Mouse (Mus musculus) heart, embryonic 11.5 days (tissue): ENCODE measurements around the gene Pipox. TPM values are rescaled to one million over a fixed set of nuclear protein-coding genes. Genes with fewer than 3 reads are reported as not detected.

Experiments
- ATAC-seq: fragments of 200-750 bp; cut with Nextera tagmentation; replicated peaks from 2 replicates; pipeline ENCODE4 v1.8.0; 2017; ENCODE audit warnings: moderate library complexity; ENCODE audit not compliant: insufficient number of reproducible peaks, low FRiP score, low TSS enrichment
- H3K27ac ChIP-seq: fragments of 300-500 bp; sonication (generic); 2 replicates; pipeline ENCODE4 v1.5.1; 2014; ENCODE audit warnings: mild to moderate bottlenecking, low read depth, low read length
- H3K27me3 ChIP-seq: fragments of 300-500 bp; sonication (generic); 2 replicates; pipeline ENCODE4 v1.6.1; 2014; ENCODE audit warnings: mild to moderate bottlenecking, low read length, mixed read lengths; ENCODE audit not compliant: control insufficient read depth, insufficient read depth
- H3K36me3 ChIP-seq: fragments of 300-500 bp; sonication (generic); 2 replicates; pipeline ENCODE4 v1.6.1; 2014; ENCODE audit warnings: mild to moderate bottlenecking, low read length, moderate library complexity, mixed read lengths; ENCODE audit not compliant: control insufficient read depth, insufficient read depth
- H3K4me1 ChIP-seq: fragments of 300-500 bp; sonication (generic); 2 replicates; pipeline ENCODE4 v1.6.1; 2014; ENCODE audit warnings: low read length; ENCODE audit not compliant: control insufficient read depth, insufficient read depth
- H3K4me2 ChIP-seq: fragments of 300-500 bp; sonication (generic); 2 replicates; pipeline ENCODE4 v1.6.1; 2014; ENCODE audit warnings: mild to moderate bottlenecking, moderate library complexity
- H3K4me3 ChIP-seq: fragments of 300-500 bp; sonication (generic); 2 replicates; pipeline ENCODE4 v1.5.1; 2014; ENCODE audit warnings: low read depth, low read length
- H3K9ac ChIP-seq: fragments of 300-500 bp; sonication (generic); 2 replicates; pipeline ENCODE4 v1.6.1; 2014; ENCODE audit warnings: mild to moderate bottlenecking, low read depth, low read length, moderate library complexity
- H3K9me3 ChIP-seq: fragments of 300-500 bp; sonication (generic); replicated peaks from 2 replicates; pipeline ENCODE4 v1.6.1; 2016; ENCODE audit warnings: low read length; ENCODE audit not compliant: control insufficient read depth
- WGBS: fragments of 180-500 bp; shearing (Covaris S2); extraction: QIAGEN DNeasy Blood & Tissue Kit; methylation state at CpG from one replicate; pipeline ENCODE4 v1.1.7; 2014; ENCODE audit not compliant: insufficient replicate concordance; 5-methylcytosine and 5-hydroxymethylcytosine counted together
- polyA plus RNA-seq: library from polyadenylated mRNA; unstranded; fragments of >200 nt; fragmentation: Nextera tagmentation; extraction: Ambion mirVana; gene quantifications from 2 replicates; pipeline ENCODE4 v1.2.1, GENCODE M21; 2014

Pipox gene
- polyA plus RNA-seq, 1 experiment from 2014 or later = 2.4 TPM

DNA sequence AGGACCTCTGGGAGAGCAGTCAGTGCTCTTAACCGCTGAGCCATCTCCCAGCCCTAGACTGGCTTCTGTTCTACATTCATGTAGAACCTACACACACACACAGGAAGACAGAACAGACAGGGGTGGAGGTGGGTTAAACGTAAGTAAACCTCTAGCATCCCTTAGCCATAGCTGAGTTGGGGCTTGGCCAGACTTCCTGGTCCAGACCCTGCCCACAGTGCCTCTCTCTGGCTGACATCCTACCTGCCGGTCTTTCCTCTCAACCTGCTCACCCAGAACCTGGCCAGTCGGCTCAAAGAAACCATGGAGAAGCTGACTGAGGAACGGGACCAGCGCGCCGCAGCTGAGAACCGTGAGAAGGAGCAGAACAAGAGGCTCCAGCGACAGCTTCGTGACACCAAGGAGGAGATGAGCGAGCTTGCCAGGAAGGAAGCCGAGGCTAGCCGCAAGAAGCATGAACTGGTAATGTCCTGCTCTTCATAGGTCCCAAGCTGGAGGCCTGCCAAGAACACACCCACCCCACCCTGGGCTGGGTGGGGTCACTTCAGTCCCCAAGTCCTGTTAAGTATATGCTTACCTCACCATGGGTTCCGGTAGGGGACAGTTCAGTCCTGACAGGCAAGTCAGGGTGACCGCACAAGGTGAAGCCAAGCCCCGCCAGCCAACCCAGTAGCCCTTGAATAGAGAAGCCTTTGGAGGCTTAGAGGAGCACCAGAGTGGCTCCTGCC lies 40.8 kb downstream of the Pipox start:
- H3K4me1 ChIP-seq = peaks cover 4% of the 10 kb centered on the region; the same call in 1 of the 2 replicates
- no peak for ATAC-seq
- no peaks in the 10 kb centered on the region for H3K9me3 ChIP-seq
- H3K4me2 ChIP-seq = no peak overlapping the region
- H3K9ac ChIP-seq = no peak overlapping the region
- H3K4me3 ChIP-seq = no peak overlapping the region
- peaks cover 30% of the 10 kb centered on the region for H3K36me3 ChIP-seq
- 90% methylated on average over 17 of the region's 17 CpGs for WGBS
- H3K27me3 ChIP-seq = no peaks in the 10 kb centered on the region
- H3K27ac ChIP-seq = no peak overlapping the region

DNA sequence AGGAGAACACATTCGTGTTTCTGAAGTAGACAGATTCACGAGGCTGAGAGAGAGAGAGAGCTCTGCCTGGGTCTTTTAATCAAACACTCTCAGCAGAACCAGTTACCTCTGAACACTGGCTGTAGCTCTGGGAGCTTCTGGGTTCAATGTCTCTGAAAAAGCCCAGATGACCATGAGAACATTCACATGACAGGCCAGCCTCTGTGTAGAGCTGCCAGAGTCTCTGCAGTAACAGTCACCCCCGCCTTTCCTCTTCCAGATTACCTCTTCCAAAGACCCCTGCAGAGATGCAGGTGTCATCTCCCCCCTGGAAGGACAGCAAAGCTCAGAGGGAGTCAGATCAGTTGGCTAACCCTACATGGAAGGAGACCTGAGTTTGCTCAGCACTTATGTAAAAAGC lies 41.7 kb downstream of the Pipox start:
- WGBS = 57% methylated on average over 3 of the region's 3 CpGs
- ATAC-seq = no peak
- Histone ChIP-seq H3K4me1 (peaks cover 4% of the 10 kb centered on the region), H3K27me3 (no peaks in the 10 kb centered on the region), H3K9ac (no peak overlapping the region), H3K9me3 (no peaks in the 10 kb centered on the region), H3K4me3 (no peak overlapping the region), H3K36me3 (peaks cover 34% of the 10 kb centered on the region), H3K27ac (no peak overlapping the region), H3K4me2 (no peak overlapping the region)

DNA sequence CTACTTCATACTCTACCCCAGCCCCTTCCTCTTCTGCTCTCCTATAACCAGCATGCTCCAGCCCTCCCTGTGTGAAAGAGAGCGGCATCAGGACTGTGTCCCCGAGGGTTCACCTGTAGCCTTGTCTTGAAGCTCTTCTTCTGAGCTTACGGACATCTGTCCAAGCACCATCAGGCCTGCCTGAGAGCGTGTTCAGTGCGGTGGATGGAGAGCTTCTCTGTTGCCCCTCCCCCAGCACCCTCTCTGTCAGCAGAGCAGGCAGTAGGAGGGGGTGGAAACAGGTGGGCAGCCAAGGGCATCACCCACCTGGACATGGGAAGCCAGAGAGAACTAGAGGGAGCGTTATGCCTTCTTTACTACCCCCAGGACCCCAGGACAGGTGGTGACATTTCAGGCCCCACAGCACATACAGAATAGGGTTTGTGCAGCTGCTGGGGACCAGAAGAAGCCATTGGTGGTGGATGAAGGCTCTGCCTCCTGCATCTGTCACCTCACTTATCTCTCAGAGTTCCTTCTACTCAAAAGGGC lies 42.3 kb downstream of the Pipox start:
- Histone ChIP-seq H3K4me3 (no peak overlapping the region), H3K9ac (no peak overlapping the region), H3K27ac (no peak overlapping the region), H3K4me2 (no peak overlapping the region), H3K36me3 (peaks cover 39% of the 10 kb centered on the region), H3K9me3 (no peaks in the 10 kb centered on the region), H3K4me1 (peaks cover 4% of the 10 kb centered on the region), H3K27me3 (no peaks in the 10 kb centered on the region)
- 68% methylated on average over 6 of the region's 6 CpGs for WGBS
- no peak for ATAC-seq

DNA sequence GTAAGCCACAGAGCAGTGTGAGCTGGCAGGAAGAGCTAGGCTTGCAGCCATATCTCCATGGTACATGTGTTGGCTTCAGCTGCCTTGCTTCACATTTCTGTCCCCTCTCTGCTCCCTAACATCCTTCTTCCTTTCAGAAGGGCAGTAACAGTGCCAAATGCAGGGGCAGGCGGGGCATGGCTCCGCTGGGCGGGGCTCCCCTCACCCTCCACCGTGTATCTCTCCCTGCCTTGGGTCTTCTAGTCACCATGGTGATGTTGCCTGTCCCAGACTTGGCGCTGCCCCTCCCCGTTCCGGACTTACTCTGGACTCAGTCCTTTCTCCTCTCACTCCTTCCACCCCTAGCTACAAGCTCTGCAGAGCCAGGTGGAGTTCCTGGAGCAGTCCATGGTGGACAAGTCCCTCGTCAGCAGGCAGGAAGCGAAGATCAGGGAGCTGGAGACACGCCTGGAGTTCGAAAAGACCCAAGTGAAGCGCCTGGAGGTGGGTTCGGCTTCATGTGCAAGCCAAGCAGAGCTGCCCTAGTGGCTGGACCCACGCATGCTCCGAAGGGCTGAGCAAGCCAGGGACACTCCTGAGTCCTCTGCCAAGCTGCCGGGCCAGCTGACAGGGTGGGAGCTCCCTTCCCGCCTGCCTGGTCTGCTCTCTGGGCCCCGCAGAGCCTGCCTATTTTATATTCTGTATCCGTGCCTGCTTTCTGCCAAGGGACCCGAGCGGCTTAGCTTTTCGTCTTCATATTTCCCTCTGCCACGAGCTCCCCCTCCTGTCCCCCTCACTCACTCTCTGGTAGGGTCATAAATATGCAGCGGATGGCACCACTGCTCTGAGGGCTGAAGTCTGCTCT lies 43.3 kb downstream of the Pipox start:
- Histone ChIP-seq H3K9me3 (no peaks in the 10 kb centered on the region), H3K4me3 (no peak overlapping the region), H3K27me3 (no peaks in the 10 kb centered on the region), H3K4me1 (peaks cover 4% of the 10 kb centered on the region), H3K4me2 (no peak overlapping the region), H3K9ac (no peak overlapping the region), H3K36me3 (peaks cover 41% of the 10 kb centered on the region), H3K27ac (no peak overlapping the region)
- no peak for ATAC-seq
- WGBS = 56% methylated on average over 24 of the region's 24 CpGs

DNA sequence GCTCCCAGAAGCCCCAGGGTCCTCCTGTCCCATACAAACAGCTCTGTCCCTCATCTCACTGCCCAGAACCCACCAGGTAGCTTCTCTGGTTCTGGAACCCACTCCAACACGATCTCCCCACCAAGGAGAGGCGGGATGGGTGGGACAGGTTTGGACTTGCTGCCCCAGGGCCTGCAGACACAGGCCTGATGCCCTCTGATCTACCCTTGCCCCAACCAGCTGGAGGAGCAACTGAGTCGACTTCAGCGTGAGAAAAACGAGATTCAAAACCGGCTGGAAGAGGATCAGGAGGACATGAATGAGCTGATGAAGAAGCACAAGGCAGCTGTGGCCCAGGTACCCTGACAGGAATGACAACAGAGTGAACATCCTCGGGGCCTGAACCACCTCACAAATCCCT lies 44.7 kb downstream of the Pipox start:
- Histone ChIP-seq H3K9ac (0 out of 2 replicates have a peak overlapping the region, but pooled peaks have one; percentile 52), H3K27ac (no peak overlapping the region), H3K36me3 (peaks cover 41% of the 10 kb centered on the region), H3K4me1 (peaks cover 4% of the 10 kb centered on the region), H3K4me2 (no peak overlapping the region), H3K27me3 (no peaks in the 10 kb centered on the region), H3K9me3 (no peaks in the 10 kb centered on the region), H3K4me3 (no peak overlapping the region)
- ATAC-seq = no peak
- WGBS = 70% methylated on average over 7 of the region's 7 CpGs

DNA sequence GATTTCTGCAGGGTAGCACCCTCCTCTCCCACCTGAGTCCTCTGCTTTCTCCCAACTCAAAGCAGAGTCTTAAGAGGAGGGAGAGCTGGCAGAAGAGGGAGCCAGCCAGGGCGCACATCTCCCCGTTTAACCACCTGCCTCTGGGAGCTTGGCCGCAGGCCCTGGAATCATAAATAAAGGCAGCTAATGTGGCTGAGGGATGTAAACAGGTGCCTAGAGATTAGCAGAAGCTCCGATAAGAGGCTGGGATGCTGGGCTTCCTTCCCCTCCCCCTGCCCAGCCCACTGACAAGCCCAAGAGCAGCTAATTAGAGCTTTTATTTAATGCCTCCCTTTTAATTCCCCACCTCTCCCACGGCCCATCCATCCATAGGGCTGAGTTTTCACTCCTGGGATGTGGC lies 45.8 kb downstream of the Pipox start:
- no peak overlapping the region for H3K27ac ChIP-seq
- no peak for ATAC-seq
- no peak overlapping the region for H3K9ac ChIP-seq
- WGBS = 47% methylated on average over 5 of the region's 5 CpGs
- H3K4me1 ChIP-seq = no peaks in the 10 kb centered on the region; the same call in none of the 2 replicates
- no peaks in the 10 kb centered on the region for H3K27me3 ChIP-seq
- H3K4me2 ChIP-seq = no peak overlapping the region
- no peak overlapping the region for H3K4me3 ChIP-seq
- H3K9me3 ChIP-seq = no peaks in the 10 kb centered on the region
- peaks cover 38% of the 10 kb centered on the region for H3K36me3 ChIP-seq

DNA sequence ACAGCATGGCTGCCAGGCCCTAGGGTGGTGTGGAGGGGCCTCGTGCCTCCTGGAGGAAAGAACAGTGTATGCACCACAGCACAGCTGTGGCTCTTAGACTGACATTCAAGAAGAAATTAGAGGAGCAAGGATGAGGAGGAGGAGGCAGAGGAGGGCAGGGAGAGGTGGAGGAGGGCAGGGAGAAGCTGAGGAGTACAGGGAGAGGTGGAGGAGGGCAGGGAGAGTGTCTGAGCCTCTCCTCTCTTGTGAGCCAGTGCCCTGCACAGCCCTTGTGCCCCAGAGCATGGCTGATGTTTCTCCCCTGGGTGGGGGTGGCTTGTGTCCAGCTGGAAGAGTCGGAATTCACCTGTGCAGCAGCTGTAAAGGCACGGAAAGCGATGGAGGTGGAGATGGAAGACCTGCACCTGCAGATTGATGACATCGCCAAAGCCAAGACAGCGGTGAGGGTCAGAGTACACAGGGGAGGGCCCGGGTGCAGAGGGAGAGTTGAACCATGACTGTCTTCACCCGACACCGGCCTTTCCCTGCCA lies 46.2 kb downstream of the Pipox start:
- 49% methylated on average over 9 of the region's 9 CpGs for WGBS
- no peak for ATAC-seq
- Histone ChIP-seq H3K27ac (no peak overlapping the region), H3K4me2 (no peak overlapping the region), H3K36me3 (peaks cover 40% of the 10 kb centered on the region), H3K4me1 (no peaks in the 10 kb centered on the region; the same call in none of the 2 replicates), H3K9me3 (no peaks in the 10 kb centered on the region), H3K9ac (no peak overlapping the region), H3K27me3 (no peaks in the 10 kb centered on the region), H3K4me3 (no peak overlapping the region)

DNA sequence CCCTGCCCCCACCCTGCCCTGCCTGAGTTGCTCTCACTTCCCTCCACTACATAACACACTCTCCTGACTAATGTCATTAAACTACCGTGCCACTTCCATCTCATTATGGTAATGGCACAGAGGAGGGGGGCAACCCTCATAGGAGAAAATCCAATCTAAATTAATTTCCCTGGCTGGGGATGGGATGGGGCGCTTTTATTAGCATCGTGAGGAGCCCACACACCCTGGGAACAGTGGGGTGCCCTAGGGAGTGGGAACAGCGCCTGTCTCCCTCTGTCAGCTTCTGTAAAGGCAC lies 50.0 kb downstream of the Pipox start:
- no peak overlapping the region for H3K9ac ChIP-seq
- H3K4me1 ChIP-seq = no peaks in the 10 kb centered on the region; the same call in 1 of the 2 replicates
- no peaks in the 10 kb centered on the region for H3K27me3 ChIP-seq
- H3K27ac ChIP-seq = no peak overlapping the region
- H3K36me3 ChIP-seq = peaks cover 47% of the 10 kb centered on the region
- 52% methylated on average over 4 of the region's 4 CpGs for WGBS
- H3K4me3 ChIP-seq = no peak overlapping the region
- no peaks in the 10 kb centered on the region for H3K9me3 ChIP-seq
- H3K4me2 ChIP-seq = no peak overlapping the region
- ATAC-seq = no peak
